Mouse (Mus musculus) thymus, postnatal 10 days (tissue): Measurements from ENCODE around the gene Slc6a21.
A peak's percentile ranks its signal among the peaks of the same experiment; 100 is the strongest.
"Not testable (repeated sequence)": the region's sequence is repeated elsewhere in the genome, so short reads cannot be mapped to it uniquely, and the experiment has no call there.

ENCODE experiments used
- DNase-seq, 2 experiments: peaks; one replicate each; pipeline ENCODE4 v3.0.0; 2021; ENCODE audit warnings: low spot score in 2 of 2

Gene Slc6a21

GRCm38 (mm10) chr7:45255822-45256221, 21.5 kb upstream of the Slc6a21 start:
- DNase-seq, result not testable (repeated sequence)

- DNase-seq, result no peak
Observed at GRCm38 (mm10) chr7:45257063-45257840, 20.1 kb upstream of the Slc6a21 start.

- DNase-seq, result no peak
Observed at GRCm38 (mm10) chr7:45259281-45259680, 18.0 kb upstream of the Slc6a21 start.

DNA sequence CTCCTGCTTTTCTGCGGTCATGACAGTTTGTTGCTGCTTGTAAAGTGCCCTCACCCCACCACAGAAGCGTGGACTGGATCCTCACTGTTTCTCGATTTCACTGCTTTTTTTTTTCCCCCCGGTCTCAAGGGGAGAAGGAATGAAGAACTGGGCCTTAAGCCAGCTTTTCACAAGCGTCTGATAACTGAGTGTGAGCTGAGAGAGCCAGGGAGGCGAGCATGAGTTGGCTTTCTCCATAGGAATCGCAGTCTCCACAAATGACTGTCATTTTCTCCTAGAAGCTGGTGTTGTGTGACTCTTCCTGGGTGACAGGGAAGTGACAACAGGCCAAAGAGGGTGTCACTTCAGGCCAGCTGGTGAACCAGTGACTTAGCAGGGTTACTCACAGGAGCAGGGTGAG, 15.0 kb upstream of the Slc6a21 start:
- DNase-seq, result no peak

GRCm38 (mm10) chr7:45263006-45263607, 14.2 kb upstream of the Slc6a21 start:
- no peak for DNase-seq

GRCm38 (mm10) chr7:45264348-45264747, 13.0 kb upstream of the Slc6a21 start:
- no peak for DNase-seq

DNA sequence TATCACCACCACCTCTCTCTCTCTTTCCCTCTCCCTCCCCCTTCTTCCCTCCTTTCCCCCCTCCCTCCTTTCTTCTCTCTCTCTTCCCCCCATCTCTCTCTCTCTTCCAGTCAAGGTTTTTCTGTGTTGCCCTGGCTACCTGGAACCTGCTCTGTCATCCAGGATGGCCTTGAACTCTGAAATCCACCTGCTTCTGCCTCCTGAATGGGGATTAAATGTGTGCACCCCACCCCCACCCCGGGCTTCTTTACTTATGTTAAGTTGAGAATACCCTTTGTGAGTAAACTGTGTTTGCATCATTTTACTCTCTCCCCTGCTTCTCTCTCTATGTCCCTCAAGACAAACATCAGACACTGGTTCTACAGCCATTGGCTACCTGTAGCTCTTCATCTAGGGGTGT, 11.8 kb upstream of the Slc6a21 start:
- no peak for DNase-seq

- no peak for DNase-seq
Observed at GRCm38 (mm10) chr7:45272786-45273412, 4.4 kb upstream of the Slc6a21 start.

DNA sequence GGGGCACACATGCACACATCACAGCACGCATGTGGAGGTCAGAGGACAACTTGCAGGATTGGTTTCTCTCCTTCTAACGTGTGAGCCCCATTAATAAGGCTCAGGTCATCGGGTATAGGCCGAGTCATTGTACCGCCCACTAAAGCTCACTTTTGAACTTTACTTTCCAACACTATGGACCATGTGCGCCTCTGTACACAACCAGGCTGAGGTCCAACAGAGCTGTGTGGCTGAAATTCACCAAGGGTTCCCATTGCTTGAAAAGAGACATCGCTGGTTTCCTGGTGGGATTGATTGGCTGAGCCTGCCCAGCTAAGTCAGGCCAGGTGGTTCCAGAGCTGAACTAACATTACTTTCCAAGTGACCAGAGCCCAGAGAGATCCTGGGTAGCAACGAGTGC, 3.6 kb upstream of the Slc6a21 start:
- no peak for DNase-seq

DNA sequence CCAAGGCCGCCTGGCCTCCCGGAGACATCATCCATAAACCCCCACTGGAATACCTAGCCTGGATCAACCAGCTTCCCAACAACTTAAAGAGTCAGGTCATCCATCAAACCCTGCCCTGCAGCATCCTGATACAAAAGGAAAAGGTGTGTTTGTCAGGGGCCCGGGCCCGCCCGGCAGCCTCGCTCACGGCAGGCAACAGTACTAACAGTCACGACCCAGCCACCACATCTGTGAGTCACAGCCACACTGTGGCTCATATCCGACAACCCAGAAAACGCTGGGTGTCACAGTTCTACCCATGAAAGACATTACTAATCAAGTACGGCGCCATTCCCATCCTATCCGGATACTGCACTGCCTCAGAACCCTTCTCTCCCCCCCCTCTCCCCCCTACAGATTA, 9.2 kb downstream of the Slc6a21 start:
- no peak for DNase-seq

DNA sequence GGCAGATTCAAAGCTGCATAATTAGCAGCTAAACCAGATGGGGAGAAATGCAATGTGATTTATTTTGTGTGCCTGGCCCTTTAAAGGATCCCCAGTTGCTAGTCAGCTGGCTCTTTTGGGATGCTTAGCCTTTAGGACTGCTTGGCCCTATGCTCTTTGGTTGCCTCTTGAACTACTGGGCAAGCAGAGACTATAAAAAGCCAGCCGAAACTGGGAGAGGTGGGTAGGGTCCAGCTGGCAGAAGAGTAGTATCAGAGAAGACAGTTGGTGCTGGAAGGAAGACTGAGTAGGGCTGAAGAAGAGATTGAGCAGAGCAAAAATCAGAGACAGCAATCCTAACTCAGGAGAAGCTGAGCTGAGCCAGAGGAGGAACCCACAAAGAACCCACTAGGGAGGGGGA, 19.3 kb downstream of the Slc6a21 start:
- DNase-seq, result no peak

GRCm38 (mm10) chr7:45297563-45297962, 20.2 kb downstream of the Slc6a21 start:
- DNase-seq, result no peak

GRCm38 (mm10) chr7:45299752-45300151, 22.4 kb downstream of the Slc6a21 start:
- DNase-seq, result peak in 1 of 2 experiments; percentile 28

- DNase-seq, result peak in 1 of 2 experiments; percentile 42
Observed at GRCm38 (mm10) chr7:45300270-45300669, 23.0 kb downstream of the Slc6a21 start.

- DNase-seq, result no peak
Observed at GRCm38 (mm10) chr7:45302626-45303025, 25.3 kb downstream of the Slc6a21 start.

DNA sequence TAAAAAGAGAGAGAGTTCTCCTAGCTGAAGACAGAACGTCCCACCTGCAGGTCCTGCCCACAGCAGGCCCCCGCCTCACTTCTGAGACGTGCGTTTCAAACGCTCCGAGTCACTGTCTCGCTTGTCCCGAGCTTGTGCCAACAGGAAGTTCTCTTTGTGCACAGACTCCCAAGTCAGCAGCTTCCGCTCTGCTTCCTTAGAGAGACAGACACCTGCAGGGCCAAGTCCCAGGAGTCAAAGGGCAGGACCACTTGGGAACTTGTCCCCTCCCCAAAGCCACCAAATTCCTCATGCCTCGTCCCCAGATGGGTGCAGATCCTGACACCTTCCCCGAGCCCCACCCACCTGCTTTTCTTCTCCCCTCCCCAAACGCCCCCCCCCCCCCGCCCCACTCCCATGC, 27.6 kb downstream of the Slc6a21 start:
- no peak for DNase-seq

DNA sequence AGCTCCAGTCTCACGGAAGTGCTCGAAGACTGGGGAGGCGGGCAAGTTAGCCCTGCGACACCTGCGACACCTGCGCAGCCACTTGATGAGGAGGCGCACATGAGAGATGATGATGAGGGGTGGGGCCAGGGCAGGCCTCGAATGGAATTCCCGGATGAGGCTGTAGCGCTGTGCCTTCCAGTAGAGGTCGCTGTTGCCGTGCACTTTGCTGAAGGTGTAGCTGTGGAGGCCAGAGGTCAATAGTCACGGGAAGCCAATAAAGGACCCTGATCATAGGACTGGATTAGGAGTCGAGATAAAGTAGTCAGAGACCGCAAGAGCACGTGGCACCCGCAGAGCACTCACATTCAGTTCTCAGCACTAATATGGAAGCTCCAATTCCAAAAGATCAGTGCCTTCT, 28.0 kb downstream of the Slc6a21 start:
- DNase-seq, result peak; percentile 11 to 60

DNA sequence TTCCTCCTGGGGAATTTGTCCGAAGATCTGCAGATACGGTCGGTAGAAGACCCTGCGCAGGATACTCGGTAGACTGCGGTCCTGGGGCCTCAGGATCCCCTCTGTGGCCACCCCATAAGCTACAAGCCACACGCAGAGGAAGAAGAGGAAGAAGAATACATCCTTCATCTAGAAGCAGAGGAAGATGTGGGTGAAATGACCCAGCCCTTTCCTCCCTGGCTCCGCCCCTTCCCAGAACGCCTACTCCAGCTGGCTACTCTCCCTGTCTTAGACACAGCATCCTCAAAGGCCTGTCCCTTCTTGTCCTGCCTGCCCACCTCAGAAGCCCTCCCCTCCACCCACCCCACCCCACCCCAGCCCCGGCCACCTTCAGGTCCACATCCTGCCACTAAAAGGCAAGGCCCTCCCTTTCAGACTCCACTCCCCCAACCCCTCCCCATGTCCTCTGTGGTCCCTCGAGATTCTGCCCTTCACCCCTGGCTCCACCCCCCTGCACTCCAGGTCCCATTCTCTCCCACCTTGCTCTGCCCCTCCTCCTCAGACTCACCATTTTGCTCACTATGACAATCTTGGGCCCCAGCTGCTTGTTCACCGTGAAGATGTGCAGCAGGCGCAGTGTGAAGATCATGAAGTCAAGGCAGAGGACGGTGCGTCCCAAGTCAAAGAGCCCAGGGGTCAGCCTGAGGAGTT, 31.4 kb downstream of the Slc6a21 start:
- DNase-seq, result no peak

- DNase-seq, result peak in 1 of 2 experiments; percentile 52
Observed at GRCm38 (mm10) chr7:45309455-45309854, 32.1 kb downstream of the Slc6a21 start.

GRCm38 (mm10) chr7:45312023-45312422, 34.7 kb downstream of the Slc6a21 start:
- DNase-seq, result no peak

DNA sequence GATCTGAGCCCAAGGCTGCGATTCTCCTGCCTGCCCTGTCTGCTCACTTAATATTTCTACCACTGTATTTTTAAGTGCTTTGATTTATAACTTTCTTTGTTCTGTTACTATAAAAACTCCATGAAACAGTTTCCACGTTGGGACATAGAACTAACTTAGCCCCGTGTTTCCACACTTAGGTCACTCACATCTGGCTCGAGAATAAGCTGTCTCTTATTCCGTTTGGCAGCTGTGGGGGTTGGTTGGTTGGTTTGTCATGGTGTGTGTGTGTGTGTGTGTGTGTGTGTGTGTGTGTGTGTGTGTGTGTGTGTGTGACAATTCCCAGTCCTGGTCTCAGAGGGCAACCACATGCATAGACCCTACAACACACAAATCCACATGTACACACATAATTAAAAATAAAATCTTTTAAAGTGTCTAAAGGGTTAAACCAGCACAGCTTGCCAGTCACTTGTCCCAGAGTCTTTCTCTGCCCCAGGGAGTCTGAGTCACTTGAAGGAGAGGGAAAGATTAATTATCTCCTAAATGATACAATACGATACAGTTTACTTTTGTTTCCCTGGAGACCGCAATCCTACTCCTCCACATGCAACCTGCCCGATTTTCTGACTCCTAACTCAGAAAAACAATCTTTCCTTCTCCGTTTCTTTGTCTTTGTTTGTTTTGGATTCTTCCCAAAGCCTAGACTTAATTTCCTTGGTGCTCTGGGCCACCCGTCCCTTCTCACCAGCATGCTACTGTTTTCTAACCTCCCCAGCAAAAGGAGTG, 35.6 kb downstream of the Slc6a21 start:
- no peak for DNase-seq

DNA sequence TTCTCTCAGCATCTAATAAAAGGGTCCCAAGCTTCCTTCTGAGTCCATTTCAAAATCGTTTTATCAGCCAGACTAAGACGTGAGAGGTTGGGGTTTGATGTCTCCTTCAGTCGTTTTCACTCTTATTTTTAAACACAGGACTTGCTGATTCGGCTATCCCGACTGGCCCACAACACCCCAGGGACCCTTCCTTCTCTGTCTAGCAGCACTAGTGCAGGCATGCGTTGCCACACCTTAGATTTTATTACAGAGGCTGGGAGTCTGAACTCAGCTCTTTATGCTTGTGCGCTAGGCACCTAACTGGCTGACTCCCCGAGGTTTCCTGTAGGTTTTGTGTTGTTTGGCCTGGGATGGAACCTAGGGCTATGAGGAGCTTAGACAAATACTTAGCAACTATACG, 36.2 kb downstream of the Slc6a21 start:
- DNase-seq, result no peak
